Mouse (Mus musculus) left cerebral cortex, postnatal 36 days (tissue): ENCODE results near the gene Adcy6. TPM values are rescaled to one million over a fixed set of nuclear protein-coding genes. Genes with fewer than 3 reads are reported as not detected.

Experiments used
- DNase-seq, 2 experiments: peaks; one replicate each; pipeline ENCODE4 v3.0.0; 2021 to 2022; ENCODE audit warnings: low spot score in 2 of 2, mixed read lengths in 1 of 2
- intact Hi-C: fragments of 180-260 bp; cut with DNase I; formaldehyde crosslinking; loops from one replicate; pipeline ENCODE4 v1.15.1; 2025
- total RNA-seq, 2 experiments: library from RNA; stranded (reverse); gene quantifications; 2 replicates each; pipeline ENCODE4 v1.2.3; 2021

Gene Adcy6
- total RNA-seq = 10 to 100 TPM; 41.5 to 58.4 TPM

DNA sequence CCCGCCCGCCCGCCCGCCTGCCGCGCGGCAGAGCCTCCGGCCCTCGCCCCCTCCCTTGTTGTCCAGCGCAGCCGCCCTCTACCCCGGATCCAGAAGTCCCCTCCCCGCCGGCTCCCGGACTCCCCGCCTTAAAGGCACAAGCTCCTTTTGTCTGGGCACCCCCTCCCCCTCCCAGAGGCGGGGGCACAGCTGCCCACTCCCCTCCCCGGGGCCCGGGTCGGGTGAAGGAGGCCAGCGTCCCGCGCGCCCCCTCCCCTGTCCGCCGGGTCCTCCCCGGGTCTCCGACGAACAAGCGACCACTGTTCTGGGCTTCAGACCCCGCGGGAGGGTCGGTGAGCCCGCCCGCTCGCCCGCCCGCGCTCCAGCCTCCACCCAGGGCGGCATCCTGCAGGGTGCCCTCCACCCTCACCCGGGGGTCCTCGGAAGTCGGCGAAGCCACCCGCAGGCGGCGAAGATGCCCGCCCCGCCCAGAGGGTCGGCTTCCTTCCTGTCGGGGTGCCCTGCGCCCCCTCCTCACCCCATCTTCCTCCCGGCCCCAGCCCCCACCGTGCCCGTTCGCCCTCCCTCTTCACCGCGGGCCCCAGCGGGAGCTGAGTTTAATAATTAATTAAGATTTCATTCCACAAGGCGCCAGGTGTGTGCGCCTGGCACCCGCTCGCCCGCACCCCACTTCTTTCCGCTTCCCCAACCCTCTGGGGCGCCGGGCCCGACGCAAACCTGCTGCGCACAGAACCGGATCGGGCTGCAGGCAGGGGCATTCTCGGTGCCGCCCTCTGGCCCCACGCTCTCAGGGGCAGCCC is at the start of gene Adcy6:
Adcy6 (minus strand) TSS at position 746 of the 800 bp plus-strand sequence.
- intact Hi-C loops = no loop called here
- DNase-seq = peak; percentile 66 to 80

DNA sequence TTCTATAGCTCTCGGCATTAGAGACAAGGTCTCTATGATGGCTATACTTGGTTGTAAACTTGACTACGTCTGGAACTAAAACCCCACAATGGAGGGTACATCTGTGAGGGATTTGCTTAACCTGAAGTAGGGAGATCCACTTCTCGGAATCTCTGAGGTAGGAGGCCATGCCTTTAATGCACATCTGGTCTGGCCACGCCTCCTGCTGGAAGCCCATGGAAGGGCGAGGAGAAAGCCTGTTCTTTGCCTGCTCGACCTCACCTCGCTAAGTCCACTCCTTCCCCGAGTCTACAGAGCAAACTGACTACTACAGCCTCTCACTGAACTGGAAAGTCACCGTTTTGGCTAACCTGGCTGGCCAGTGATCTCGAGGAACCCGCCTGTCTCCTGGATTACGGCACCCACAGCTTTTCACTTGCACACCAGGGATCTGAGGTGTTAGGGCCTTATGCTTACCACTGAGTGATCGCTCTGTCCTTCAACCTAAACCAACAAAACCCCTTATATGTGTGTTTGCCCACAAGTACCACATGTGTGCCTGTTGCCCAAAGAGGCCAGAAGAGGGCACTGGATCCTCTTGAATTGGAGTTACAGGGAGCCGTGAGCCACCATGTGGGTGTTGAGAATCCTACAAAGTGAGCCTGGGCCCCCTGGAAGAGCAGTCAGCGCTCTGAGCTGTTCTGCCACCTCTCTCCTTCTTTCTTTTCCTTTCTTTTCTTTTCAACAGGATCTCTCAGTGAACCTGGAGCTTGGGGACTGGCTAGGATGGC is 47.3 kb upstream of the Adcy6 start:
- DNase-seq = no peak
- intact Hi-C loops = no loop called here

DNA sequence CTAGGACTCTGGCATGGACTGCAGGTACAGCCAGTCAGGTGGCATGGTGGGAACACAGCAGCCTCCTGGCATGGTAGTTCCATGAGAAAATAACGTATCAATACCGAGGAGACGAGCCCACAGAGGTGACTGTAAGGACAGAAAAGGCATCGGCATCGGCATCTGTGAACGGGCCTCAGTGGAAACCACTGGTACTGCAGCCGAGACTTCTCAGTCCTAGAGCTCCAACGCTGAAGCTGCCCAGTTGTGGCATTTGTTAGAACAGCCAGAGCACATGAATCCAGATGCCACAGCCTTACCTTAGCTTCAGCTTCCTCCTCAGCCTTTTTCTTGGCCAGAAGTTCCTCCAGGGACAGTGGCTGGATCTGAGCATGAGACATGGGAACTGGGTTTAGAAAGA is 42.3 kb upstream of the Adcy6 start:
- DNase-seq = no peak
- intact Hi-C loops = no loop called here

DNA sequence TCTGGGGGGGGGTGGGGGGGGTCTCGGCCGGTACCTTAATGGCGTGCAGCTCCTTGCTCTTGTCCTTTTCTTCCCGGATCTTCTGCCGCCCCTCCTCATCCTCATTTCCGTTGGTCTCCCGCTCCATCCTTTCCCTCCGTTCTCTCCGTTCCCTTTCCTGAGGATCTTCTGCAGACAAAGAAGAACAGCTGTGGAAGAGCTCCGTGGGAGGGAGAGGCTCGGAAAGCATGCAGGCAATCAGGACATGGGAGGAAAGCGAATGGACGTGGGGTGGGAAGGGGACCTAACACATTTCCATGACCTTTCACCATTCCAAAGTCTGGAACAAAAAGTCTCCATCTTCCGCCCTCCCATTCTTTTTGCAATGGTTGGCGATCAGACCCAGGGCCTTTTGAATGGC is 41.6 kb upstream of the Adcy6 start:
- DNase-seq = no peak
- intact Hi-C loops = no loop called here

DNA sequence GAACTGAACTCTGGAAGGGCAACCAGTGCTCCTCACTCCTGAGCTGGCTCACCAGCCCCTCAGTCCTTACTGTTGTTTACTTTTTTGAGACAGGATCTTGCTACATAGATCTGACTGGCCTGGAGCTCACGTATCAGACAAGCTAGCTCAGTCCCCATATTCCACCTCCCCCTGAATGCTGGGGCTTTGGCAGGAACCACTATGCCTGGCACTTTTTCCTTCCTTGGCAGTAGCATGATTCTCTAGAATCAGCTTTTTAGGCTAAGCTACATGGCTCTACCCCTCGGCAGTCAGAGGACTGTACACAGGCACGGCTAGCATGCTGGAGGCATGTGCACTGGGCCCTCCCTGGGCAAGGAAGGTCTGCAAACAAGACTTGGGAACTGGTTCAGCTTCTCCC is 38.2 kb upstream of the Adcy6 start:
- intact Hi-C loops = no loop called here
- no peak for DNase-seq

DNA sequence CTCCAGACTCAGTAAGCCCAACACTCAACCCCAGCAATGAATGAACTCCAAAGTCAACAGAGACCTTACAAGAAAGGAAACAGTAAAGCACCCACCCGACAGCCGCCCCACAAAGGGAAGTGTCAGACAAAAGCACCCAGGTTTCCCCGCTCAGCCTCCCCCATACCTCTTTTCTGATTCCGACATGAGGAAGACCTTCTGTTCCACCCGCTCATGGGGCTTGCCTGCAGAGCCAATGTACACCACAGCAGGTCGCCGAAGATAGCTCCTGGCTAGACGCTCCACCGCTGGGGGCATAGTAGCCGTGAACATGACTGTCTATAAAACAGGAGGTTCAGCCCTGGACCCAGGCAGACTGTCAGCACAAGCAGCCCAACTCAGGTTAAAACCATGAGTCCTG is 37.4 kb upstream of the Adcy6 start:
- intact Hi-C loops = no loop called here
- DNase-seq = no peak

DNA sequence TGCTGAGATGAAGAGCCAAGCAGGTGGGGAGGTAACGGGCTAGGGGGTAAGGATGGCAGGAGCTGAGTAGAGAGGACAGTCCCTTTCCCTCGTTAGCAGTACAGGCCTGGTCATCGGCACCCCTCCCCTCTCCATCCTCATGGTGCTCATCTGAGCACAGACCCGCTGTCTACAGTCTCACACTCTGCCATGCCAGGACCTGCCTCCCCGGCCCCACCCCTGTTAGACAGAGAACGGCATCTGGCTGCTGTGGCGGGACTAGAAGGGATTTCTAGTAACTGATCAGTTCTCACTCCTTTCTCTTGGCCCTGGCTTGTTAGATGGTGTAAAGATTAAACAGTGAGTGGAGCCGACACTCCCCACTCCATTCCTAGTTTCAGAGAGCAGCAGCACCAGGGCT is 36.9 kb upstream of the Adcy6 start:
- intact Hi-C loops = no loop called here
- DNase-seq = no peak

DNA sequence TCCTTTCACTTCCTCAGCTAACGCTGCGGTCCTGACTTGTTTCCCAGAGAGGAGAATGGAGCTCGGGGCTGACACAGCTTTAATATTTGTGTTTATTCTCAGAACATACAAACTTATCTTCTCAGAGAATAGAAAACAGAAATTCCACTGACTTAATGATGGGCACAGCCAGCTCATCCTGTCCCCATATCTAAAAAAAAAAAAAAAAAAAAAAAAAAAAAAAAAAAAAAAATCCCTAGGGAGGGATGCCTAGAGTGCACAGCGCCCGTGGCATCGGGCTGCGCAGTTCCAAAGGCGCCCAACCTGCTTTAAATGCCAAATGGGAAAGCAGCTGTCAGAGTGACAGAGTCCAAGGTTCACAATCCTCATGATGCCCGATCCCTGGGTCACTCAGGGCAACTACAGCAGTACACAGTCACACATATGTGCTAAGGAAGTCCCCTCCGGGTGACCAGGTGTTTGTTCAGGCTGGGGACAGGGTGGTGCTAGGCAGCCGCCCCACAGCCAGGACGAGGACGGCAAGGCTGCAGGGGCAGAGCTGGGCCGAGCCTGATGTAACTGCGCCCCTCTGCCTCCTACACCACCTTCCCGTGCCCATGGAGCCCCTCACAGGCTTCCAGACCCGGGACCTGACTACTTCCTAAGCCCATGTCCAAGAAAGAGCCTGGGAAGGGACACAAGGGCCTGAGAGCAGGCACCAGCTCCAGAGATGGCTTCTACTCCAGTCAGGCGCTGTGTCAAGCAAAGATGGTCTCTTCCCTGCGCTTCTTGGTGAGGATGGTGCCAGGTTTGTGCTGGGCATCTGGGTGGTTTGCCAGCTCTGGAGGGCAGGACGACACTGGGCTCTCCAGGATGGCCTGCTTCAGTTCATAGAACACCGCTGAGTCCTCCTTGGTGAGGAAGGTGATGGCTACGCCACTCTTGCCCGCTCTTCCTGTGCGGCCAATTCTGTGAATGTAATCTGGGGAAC is 35.5 kb upstream of the Adcy6 start:
- no peak for DNase-seq
- intact Hi-C loops = no loop called here

DNA sequence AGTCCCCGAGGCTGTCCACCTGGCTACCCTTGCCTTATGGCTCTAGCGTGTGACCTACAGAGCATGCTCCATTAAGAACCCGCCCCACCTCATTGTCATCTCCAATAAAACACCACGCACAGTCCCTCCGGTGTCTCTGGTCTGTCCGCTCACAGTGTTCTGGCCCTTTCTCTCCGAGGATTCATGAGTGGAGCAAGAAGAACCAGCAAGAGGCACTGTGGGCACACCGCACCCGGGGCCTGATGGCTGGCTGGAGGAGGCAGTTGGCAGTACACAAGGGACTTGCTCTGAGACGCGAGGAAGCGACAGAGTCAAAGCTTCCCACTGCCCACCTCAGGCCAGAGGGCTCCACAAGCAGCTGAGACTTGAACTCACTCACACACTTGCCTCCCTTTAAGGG is 34.5 kb upstream of the Adcy6 start:
- DNase-seq = no peak
- intact Hi-C loops = no loop called here

DNA sequence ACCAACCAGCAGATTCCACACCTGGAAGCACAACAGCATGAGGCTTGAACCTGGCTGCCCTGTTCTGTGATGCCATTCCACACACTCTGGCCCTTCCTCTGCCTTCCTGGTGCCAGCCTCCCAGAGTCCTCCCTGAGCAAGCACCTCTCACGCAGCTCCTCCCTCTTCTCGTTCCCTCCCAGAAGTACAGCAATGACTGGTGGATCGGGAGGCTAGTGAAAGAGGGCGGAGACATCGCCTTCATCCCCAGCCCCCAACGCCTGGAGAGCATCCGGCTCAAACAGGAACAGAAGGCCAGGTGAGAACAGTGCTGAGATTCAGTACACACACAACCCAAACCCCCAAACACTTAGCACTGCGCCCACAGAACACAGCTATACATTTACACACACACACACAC is 30.3 kb upstream of the Adcy6 start:
- DNase-seq = no peak
- intact Hi-C loops = no loop called here

DNA sequence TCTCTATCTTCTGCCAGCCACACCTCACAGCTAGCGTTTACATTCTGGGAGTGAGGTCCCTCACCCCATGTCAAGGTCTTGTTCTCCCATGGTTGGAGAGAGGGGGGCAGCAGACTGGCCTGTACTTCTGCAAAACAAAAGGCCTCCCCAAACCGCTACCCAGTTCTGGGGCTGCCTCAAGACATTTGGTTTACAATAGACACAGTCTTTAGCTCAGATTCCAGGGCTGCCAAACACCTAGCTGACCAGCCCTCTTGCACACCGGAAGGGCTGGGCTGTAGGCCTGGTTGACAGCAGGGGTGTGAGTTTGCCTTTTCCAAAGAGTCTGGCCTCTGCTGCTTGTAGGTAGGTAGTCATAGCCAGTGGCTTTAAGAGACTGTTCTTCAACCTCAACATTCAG is 27.3 kb upstream of the Adcy6 start:
- intact Hi-C loops = no loop called here

DNA sequence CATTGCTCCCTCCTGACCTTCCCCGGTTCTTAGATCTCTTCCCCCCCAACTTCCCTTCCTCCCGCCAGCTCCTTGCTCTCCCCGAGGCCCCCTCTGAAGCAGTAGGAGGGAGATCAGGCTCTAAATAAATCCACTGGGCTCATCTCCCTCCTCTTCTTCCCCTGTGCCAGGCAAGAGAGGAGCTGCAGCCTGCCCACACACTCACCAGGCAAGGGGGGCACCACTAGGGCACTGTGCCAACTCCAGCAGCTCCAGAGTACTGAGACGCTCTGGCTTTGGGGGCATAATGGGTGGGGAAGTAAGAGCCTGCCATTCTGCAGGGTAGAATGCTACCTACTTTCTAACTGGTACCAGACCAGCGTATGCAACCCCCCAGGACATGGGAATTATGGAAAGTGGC is 26.6 kb upstream of the Adcy6 start:
- DNase-seq = peak; percentile 71 to 74
- intact Hi-C loops = no loop called here

More for the DNA sequence above, 27.3 kb upstream of the Adcy6 start:
- DNase-seq = no peak

DNA sequence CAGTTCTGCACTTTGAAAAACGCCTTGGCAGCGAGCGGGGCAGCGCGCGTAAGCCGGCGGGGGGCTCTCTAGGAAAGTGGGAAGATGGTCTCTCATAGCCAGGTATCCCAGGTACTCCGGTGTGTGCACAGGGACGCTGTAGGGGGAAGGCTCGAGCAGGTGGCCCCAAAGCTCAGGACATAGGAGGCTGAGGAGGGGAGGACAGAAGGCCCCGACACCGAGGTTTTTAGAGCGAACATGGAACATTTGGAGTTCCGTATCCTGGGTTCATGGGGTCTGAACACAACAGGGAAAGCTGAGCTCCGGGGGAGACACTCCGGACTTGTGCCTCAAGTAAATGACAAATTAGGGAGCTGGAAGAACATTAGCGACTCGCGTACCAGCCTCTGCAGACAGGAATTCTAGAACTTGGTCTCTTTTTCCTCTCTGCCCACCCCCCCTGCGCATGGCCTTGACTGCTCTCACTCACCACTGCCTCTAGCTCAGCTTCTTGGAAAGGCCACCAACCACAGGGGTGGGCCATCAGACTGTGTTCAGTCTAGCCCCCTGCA is 25.5 kb upstream of the Adcy6 start:
- intact Hi-C loops = no loop called here
- DNase-seq = peak in 1 of 2 experiments; percentile 12

DNA sequence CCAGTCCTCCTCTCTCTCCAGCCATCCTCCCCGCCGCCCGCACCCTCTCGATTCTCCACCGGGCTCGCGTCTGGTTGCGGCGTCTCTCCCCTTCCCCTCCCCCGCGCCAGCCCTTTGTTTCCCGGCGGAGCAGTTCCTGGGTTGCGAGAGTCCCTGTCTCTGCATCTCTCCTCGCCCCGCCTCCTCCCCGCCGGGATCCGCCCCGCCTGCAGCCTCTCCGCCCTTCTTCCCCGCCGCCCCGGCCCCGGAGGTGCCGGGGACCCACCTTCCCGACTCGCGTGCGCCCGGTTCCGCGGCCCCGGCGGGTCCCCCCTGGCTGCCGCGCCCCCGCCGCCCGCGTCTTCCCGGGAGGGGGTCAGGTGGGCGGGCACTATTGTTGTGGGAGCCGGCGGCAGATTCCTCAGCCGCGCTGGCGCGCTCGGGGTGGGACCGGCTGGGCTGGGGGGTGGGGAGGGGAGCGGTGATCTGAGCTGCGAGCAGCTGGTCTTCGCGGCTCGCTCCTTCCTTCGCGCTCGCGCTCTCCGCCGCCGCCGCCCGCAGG is 24.7 kb upstream of the Adcy6 start:
- DNase-seq = peak; percentile 85 to 87
- intact Hi-C loops = no loop called here

DNA sequence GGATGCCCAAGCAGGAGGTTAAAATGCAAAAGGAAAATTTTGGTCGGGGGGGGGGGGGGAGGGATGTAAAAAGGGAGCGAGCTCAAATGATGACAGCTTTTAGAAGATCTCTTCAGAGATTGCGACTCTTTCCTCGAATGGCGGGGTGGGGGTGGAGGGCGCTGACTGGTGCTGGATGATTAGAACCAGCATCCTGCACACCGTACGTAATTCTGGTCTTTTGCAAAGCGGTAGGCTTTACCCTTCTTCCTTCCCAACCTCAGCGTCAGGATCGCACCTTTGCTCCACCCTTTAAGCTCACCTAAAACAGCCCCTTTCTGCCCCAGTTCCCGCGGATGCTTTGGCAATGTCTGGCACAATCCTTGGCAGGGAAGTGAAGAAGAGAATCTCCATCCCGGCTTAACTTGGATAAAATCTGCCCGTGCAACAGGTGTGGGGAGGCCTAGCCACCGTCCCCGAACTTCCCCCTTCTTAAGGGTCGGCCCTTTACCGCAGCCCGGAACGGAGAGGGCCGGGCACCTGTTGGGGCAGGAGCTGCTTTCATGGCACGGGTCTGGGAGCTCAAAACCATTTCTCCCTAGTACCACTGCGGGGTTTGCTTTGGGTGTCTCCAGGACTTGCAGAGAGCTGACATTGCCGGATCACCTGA is 24.1 kb upstream of the Adcy6 start:
- intact Hi-C loops = no loop called here
- peak in 1 of 2 experiments; percentile 44 for DNase-seq

DNA sequence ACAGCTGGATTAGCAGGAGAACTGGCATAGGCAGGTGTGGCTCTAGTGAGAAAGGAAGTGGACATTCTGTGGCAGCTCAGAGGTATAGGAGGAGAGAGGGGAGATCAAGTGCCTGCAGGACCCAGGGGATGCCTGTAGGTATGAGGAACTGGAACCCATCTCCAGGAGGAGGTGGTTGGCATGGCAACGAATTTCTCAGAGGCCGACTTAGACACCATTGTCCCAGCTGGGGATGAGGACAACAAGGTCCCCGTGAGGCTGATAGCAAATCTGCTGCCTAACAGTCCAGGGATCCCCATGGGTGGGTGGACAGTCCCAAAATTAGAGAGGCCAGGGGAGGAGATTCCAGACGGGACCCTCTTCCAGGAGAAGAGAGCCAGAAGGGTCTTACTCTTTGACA is 23.0 kb upstream of the Adcy6 start:
- DNase-seq = peak in 1 of 2 experiments; percentile 11
- intact Hi-C loops = no loop called here

DNA sequence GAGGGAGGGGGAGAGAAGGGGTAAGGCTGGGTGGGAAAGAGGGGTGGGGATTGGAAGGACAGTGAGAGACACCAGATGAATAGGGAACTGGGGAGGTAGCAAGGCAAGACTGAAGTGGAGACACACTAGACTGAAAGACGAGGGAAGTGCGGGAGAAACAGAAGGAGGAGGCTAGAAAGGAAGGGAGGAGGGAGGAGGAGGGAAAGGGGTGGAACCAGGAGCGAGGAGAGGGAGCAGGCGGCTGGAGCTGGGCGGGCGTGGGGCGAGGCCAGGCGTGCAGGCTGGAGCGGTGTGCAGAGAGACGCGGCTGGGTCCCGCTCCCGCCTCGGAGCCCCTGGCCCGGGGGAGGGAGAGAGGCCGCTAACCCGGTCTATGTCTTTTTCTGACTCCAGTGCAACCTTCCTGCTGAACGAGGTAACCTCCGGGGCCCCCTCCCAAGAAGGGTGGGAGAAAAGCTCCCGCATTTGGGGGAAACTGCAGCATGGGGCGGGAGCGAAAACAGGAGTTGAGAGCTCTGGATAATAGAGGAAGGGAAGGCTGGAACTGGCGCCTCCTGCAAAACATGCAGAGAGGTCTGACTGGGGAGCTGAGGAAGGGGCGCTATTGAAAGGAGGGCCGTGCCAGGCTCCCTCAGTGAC is 22.4 kb upstream of the Adcy6 start:
- DNase-seq = peak; percentile 57 to 70
- intact Hi-C loops = no loop called here

DNA sequence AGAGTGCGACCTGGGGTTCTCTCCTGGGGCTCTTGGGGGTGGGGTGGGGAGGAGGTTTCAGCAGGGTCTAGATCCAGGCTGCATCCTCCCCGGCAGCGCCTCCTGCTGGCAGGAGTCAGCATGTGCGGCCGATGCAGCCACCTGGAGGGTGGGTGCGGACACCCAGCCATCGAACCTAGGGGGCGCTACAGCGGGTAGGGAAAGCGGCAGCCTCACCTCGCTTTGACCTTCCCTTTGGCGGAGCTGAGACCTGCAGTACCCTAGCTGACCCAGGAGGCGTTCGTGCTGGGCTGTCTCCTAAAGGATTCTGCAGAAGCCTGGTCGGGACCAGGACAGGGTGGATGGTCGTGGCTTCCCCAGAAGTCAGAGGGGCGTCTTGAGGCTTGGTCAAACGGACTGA is 21.6 kb upstream of the Adcy6 start:
- peak in 1 of 2 experiments; percentile 37 for DNase-seq
- intact Hi-C loops = no loop called here
